Mouse (Mus musculus) embryonic fibroblast, embryonic 13.5 days (primary cell): Measurements from ENCODE around the gene Sync. TPM values are rescaled to one million over a fixed set of nuclear protein-coding genes. Genes with fewer than 3 reads are reported as not detected.
A peak's percentile ranks its signal among the peaks of the same experiment; 100 is the strongest.

Source experiments
- H3K27ac ChIP-seq: 2 replicates; pipeline ENCODE4 v1.5.1; 2012; ENCODE audit warnings: low read length, control low read depth, inconsistent platforms; ENCODE audit not compliant: insufficient read depth
- H3K4me1 ChIP-seq: 2 replicates; pipeline ENCODE4 v1.6.1; 2011; ENCODE audit warnings: low read length; ENCODE audit not compliant: control insufficient read depth, insufficient read depth
- H3K4me3 ChIP-seq: 2 replicates; pipeline ENCODE4 v1.5.1; 2011; ENCODE audit warnings: mild to moderate bottlenecking, control low read depth, low read length; ENCODE audit not compliant: insufficient read depth
- CTCF ChIP-seq: IDR thresholded peaks from 2 replicates; pipeline ENCODE4 v1.5.1; 2011; ENCODE audit warnings: mild to moderate bottlenecking, control low read depth, low read length, moderate library complexity, borderline replicate concordance; ENCODE audit not compliant: insufficient read depth
- POLR2A ChIP-seq: IDR thresholded peaks from 2 replicates; pipeline ENCODE4 v1.6.1; 2011; ENCODE audit warnings: low read depth, mild to moderate bottlenecking, control low read depth, low read length, moderate library complexity
- polyA plus RNA-seq: library from polyadenylated mRNA; stranded (reverse); fragments of >200 nt; gene quantifications from 2 replicates; pipeline ENCODE4 v1.2.4, GENCODE M21; 2011; ENCODE audit warnings: low read depth; ENCODE audit not compliant: missing spikeins, insufficient read length

Sync gene
- polyA plus RNA-seq, 1 experiment: 9.4 TPM

DNA sequence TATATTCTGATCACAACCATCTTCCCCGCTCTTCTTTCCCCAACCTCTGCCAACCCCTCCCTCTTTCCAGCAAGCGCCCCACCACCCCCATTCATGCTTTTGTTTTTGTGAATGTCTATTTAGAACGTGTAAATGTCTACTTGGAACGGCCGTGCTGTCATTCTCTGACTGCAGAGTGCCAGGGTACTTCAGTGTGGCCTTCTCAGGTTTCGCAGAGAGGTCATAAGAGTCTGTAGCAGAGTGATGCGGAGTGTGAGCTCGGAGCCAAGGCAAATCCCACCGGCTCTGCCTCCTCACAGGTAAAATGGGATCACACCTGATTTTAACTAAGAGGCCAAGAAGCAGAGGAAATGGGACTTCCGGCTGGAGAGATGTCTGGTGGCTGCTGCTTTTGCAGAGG is 11.7 kb downstream of the Sync start:
- Histone ChIP-seq H3K4me1 (peaks cover 8% of the 10 kb centered on the region; the same call in 1 of the 2 replicates), H3K4me3 (no peak overlapping the region), H3K27ac (no peak overlapping the region)
- TF ChIP-seq CTCF (no peak), POLR2A (no peak)

DNA sequence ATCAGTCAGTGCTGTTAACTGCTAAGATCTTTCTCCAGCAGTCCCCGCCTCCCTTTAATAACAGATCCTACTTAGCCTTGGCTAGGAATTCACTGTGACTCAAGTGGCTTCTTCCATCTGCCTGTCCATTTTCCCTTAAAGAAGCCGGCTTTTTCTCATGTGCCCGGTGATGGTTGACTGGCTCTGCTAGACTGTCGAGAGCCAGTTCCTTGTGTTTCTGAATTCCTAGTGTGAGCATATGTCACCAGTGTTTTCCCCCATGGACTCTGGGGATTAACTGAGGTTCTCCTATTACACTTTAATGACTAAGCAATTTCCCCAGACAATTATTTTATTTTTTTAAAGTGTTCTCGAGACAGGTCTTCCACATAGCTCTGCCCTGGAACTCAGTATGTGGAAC is 16.0 kb downstream of the Sync start:
- no peak for TF ChIP-seq POLR2A
- no peak for TF ChIP-seq CTCF
- Histone ChIP-seq H3K27ac (peak overlapping the region; percentile 49), H3K4me3 (no peak overlapping the region), H3K4me1 (peaks cover 7% of the 10 kb centered on the region)

DNA sequence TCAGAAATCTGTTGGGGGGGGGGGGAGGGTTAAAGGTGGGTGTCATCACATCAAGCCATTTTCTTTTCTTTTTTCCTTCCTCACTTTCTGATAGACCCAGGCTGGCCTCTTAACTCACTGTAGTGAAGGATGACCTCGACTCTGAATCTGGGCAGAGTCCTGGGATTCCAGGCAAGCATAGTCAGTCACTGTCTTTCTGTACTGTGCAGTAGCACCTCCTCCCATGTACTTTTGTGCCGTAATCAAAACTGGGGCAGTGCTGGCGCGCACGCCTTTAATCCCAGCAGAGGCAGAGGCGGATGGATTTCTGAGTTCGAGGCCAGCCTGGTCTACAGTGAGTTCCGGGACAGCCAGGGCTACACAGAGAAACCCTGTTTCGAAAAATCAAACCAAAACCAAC is 16.4 kb downstream of the Sync start:
- H3K4me3 ChIP-seq: no peak overlapping the region
- peaks cover 7% of the 10 kb centered on the region for H3K4me1 ChIP-seq
- TF ChIP-seq POLR2A (no peak), CTCF (no peak)
- H3K27ac ChIP-seq: peak overlapping the region; percentile 66

DNA sequence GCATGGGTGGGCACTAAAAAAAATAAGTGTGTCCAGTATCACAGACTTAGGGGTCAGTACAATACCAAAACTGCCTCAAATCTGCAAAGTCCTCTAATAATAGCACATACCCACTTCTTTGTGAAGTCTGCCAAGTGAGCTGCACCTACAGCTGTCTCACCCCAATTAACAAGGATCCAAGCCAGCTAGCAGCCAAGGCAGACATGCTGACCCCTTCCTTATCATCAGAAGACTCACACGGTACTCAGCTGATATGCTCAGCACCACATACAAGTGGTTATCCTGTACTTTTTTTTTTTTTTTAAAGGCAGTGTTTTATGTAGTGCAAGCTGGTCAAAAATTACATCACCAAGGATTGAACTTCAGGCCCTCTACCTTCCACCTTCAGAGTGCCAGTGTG is 16.9 kb downstream of the Sync start:
- peak overlapping the region; percentile 66 for H3K27ac ChIP-seq

DNA sequence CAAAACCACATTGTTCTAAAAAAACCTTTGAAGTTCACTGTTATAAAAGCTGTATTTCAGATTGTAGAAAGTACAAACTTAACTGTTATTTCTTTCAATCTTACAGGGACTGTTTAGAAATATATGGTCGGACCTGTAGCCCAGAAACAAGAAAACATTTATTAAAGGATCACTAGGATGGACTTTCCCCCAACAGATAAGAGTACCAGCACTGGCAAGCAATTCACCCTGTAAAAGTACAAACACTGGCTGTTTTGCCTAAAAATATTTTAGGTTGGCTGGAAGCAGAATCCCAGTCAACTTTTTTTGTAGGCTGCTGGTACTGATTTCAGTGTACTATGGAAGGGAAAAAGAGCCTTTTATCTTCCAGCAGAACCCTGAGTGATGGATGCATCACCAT is 20.5 kb downstream of the Sync start:
- H3K4me3 ChIP-seq: no peak overlapping the region
- TF ChIP-seq POLR2A: no peak
- peaks cover 7% of the 10 kb centered on the region for H3K4me1 ChIP-seq
- no peak overlapping the region for H3K27ac ChIP-seq

More for the DNA sequence above, 16.9 kb downstream of the Sync start:
- peaks cover 7% of the 10 kb centered on the region for H3K4me1 ChIP-seq
- no peak overlapping the region for H3K4me3 ChIP-seq
- TF ChIP-seq POLR2A (no peak), CTCF (no peak)

DNA sequence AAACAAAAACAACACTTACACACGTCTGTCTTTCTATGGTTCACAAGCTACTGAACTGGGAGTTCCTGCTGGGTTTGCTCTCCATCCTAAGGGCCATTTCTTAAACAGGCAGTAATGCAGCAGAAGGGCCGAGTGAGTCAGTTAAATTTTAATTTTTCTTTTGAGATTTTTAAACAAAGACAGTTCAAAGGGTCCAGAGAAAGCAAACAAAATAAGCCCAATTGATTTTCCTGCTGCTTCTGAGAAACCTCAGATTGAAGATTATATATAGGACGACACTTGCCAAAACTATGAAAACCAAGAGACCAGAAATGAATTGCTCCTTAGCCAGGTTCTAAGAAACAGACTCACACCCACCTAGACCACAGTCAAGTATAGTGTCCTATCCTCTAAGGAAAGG is 26.5 kb downstream of the Sync start:
- no peak for TF ChIP-seq CTCF
- no peak for TF ChIP-seq POLR2A
- H3K4me1 ChIP-seq: no peaks in the 10 kb centered on the region
- no peak overlapping the region for H3K4me3 ChIP-seq
- H3K27ac ChIP-seq: no peak overlapping the region

DNA sequence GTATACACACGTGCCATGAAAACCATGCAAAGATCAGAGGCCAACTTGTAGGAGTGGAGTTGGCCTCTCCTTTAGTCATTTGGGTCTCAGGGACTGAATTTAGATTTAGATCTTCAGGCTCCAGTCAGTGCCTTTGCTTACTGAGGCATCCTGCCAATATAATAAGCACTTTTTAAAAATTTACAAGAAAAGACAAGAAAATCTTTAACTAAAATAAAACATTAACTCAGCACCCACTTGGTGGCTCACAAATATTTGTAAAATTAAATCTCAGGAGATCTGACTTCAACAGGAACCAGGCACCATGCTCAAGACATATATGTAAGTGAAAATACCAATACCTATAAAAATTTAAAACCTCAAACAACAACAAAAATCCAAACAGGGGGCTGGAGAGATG is 33.5 kb downstream of the Sync start:
- Histone ChIP-seq H3K4me3 (no peak overlapping the region), H3K27ac (no peak overlapping the region), H3K4me1 (peaks cover 10% of the 10 kb centered on the region)
- TF ChIP-seq CTCF: no peak
- no peak for TF ChIP-seq POLR2A

DNA sequence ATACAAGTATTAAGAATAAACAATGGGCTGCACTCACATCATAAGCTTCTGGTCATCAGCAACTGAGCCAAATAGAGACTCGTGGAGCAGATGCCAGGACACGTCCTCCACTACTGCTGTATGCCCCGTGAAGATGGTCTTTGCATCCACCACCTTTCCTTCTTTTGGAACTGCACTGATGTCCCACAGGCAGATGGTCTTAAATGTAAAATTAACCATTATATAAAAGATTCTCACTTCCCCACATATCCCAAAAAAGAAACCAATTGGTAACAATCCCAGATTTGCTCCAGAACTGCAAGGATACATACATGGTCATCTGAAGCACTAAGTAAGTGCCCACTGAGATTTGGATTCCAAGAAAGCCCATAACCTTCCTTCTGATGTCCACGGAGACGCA is 34.6 kb downstream of the Sync start:
- TF ChIP-seq CTCF (no peak), POLR2A (no peak)
- Histone ChIP-seq H3K27ac (no peak overlapping the region), H3K4me3 (no peak overlapping the region), H3K4me1 (peaks cover 15% of the 10 kb centered on the region)

DNA sequence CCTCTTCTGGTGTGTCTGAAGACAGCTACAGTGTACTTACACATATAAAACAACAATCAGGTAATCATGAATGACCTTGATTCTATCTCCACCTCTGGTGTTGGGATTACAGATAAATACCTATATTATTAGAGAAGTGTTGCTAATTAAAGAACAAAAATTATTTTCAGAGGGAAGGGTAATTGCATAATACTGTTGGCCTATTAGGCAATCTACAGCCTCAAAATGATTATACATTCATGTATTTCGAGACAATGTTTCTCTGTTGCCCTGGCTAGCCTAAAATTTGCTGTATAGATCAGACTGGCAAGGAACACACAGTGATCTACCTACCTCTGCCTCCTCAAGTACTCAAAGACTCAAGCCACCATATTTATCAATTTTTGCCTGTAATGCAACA is 36.1 kb downstream of the Sync start:
- no peak overlapping the region for H3K4me3 ChIP-seq
- TF ChIP-seq POLR2A: no peak
- no peak for TF ChIP-seq CTCF
- peak overlapping the region; percentile 61; the same call in 1 of the 2 replicates for H3K27ac ChIP-seq
- H3K4me1 ChIP-seq: peaks cover 15% of the 10 kb centered on the region

DNA sequence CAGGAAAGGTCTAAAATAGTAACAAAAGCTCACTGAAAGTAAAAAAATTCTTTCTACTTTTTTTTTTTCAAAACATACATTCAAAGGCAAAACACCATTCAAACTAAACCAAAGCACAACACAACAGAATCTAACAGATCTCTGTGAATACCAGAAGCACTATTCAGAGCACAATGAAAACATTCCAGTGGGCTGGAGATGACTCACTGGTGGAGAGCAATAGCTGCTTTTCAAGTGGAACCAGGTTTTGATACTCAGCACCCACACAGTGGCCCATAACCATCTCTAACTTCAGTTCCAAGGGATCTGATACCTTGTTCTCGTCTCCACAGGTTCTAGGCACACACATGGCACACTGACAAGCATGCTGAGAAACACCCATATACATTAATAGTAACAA is 37.3 kb downstream of the Sync start:
- no peak overlapping the region for H3K4me3 ChIP-seq
- peak overlapping the region; percentile 90; the same call in 1 of the 2 replicates for H3K27ac ChIP-seq
- peaks cover 15% of the 10 kb centered on the region for H3K4me1 ChIP-seq
- TF ChIP-seq CTCF: no peak
- TF ChIP-seq POLR2A: no peak

DNA sequence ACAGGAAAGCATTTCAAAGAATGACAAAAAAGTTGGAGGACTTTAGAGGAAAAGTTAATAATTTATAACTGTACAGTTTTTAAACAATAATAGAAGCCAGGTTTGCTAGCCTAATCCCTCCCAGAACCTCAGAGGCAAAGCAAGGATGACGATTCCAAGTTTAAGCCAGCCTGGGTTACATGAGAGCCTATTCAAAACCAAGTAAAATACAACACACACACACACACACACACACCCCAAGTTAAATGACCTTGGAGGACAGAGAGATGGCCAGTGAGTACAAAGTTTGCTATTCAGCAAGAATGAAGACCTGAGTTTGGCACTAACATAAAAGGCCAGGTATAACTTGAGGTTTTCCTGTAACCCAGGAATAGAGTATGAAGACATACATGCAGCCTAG is 38.8 kb downstream of the Sync start:
- H3K4me1 ChIP-seq: peaks cover 15% of the 10 kb centered on the region
- H3K4me3 ChIP-seq: no peak overlapping the region
- no peak for TF ChIP-seq CTCF
- no peak overlapping the region for H3K27ac ChIP-seq

DNA sequence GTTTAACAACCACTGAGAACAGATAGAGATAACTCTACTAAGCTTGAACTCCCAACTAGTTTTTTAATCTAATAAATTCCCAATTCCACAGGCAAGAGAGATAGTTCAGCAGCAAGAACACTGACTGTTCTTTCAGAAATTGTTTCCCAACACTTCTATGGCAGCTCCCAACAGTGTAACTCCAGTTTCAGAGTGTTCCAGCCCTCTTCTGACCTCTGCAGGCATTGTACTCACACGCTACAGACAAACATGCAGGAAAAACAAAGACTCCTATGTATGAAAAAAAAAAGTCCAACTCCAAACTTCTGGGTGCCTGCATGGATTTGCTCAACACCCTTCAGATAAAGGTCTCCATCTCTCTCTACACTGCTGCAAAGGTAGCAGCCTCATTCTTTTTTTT is 45.4 kb downstream of the Sync start:
- Histone ChIP-seq H3K27ac (no peak overlapping the region), H3K4me3 (peak overlapping the region; percentile 33), H3K4me1 (peaks cover 2% of the 10 kb centered on the region; the same call in 1 of the 2 replicates)
- TF ChIP-seq POLR2A (no peak), CTCF (no peak)
